Mouse (Mus musculus) midbrain, embryonic 16.5 days (tissue): ENCODE measurements at regions not wholly inside any gene's neighbourhood (a gene's known extent, or its start where the extent isn't known, plus 50 kb on each side); places are given as distances from the start of the nearest gene placed in this dataset.

Source experiments
- ATAC-seq: fragments of 200-750 bp; cut with Nextera tagmentation; 2 replicates; pipeline ENCODE4 v1.8.0; 2017; ENCODE audit warnings: moderate TSS enrichment
- H3K27ac ChIP-seq: fragments of 300-500 bp; sonication (generic); 2 replicates; pipeline ENCODE4 v1.5.1; 2014; ENCODE audit warnings: mild to moderate bottlenecking, low read length, mixed read lengths
- H3K27me3 ChIP-seq: fragments of 300-500 bp; sonication (generic); 2 replicates; pipeline ENCODE4 v1.6.1; 2014; ENCODE audit warnings: low read depth, low read length, mixed read lengths; ENCODE audit not compliant: control insufficient read depth, insufficient read depth
- H3K36me3 ChIP-seq: fragments of 300-500 bp; sonication (generic); 2 replicates; pipeline ENCODE4 v1.6.1; 2014; ENCODE audit warnings: mild to moderate bottlenecking, low read length, moderate library complexity, mixed read lengths; ENCODE audit not compliant: control insufficient read depth, insufficient read depth
- H3K4me1 ChIP-seq: fragments of 300-500 bp; sonication (generic); 2 replicates; pipeline ENCODE4 v1.6.1; 2014; ENCODE audit warnings: mild to moderate bottlenecking, low read length, mixed read lengths; ENCODE audit not compliant: control insufficient read depth, insufficient read depth
- H3K4me2 ChIP-seq: fragments of 300-500 bp; sonication (generic); 2 replicates; pipeline ENCODE4 v1.6.1; 2014; ENCODE audit warnings: mild to moderate bottlenecking, low read length, mixed read lengths
- H3K4me3 ChIP-seq: fragments of 300-500 bp; sonication (generic); 2 replicates; pipeline ENCODE4 v1.5.1; 2014; ENCODE audit warnings: low read depth, mild to moderate bottlenecking, low read length, moderate library complexity, mixed read lengths
- H3K9ac ChIP-seq: fragments of 300-500 bp; sonication (generic); 2 replicates; pipeline ENCODE4 v1.6.1; 2014; ENCODE audit warnings: low read depth, low read length, mixed read lengths
- H3K9me3 ChIP-seq: fragments of 300-500 bp; sonication (generic); replicated peaks from 2 replicates; pipeline ENCODE4 v1.6.1; 2014; ENCODE audit warnings: mild to moderate bottlenecking, low read length, mixed read lengths; ENCODE audit not compliant: control insufficient read depth, poor library complexity, severe bottlenecking
- WGBS: fragments of 180-500 bp; shearing (Covaris S2); extraction: QIAGEN DNeasy Blood & Tissue Kit; methylation state at CpG from one replicate; pipeline ENCODE4 v1.1.7; 2014; 5-methylcytosine and 5-hydroxymethylcytosine counted together

- H3K4me1 ChIP-seq: no peaks in the 10 kb centered on the region
- no peak overlapping the region for H3K4me2 ChIP-seq
- no peaks in the 10 kb centered on the region for H3K36me3 ChIP-seq
- no peak overlapping the region for H3K27ac ChIP-seq
- WGBS: 72% methylated on average over 2 of the region's 2 CpGs
- ATAC-seq: no peak
- no peak overlapping the region for H3K9ac ChIP-seq
- H3K9me3 ChIP-seq: no peaks in the 10 kb centered on the region
- no peak overlapping the region for H3K4me3 ChIP-seq
- H3K27me3 ChIP-seq: no peaks in the 10 kb centered on the region
Measured at GRCm38 (mm10) chr2:78530535-78530934, 337.4 kb upstream of the Ube2e3 start.

DNA sequence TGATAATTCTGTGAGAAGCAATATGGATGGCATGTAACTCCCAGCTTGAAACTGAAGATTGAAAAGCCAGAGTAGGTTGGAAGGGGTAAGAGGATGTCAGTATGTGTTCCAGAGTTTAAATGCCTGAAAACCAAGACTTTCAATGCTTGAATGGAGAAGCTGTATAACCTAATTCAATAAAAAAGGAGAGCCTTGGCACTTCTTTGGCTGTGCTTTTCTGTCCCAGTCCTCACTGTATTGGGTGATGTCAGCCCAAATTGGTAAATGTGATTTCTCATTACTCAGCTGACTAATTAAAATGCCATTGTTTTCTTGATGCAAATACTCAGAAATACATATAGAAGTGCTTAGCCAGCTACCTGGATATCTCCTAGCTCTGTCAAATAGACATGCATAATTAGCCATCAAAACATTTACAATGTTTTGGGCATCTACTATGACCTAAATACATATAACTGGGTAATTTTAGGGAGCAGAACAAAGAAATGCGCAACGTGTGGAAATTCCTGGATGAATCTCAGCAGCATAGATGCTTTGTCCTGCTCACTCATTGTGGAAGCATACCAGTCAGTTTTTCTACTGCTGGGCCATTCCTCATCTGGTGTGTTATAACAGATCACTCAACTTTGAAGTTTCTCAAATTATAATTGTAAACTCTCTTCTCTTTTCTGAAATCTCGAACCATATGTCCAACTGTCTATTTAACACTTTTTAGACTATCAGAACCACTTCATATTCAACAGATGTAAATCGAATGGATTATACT, 347.5 kb upstream of the Ube2e3 start:
- WGBS: 92% methylated on average over 4 of the region's 4 CpGs

GRCm38 (mm10) chr2:78493115-78493514, 374.8 kb upstream of the Ube2e3 start:
- Histone ChIP-seq H3K27me3 (no peaks in the 10 kb centered on the region), H3K9ac (no peak overlapping the region), H3K36me3 (no peaks in the 10 kb centered on the region), H3K4me3 (no peak overlapping the region), H3K4me2 (no peak overlapping the region), H3K27ac (no peak overlapping the region), H3K9me3 (no peaks in the 10 kb centered on the region), H3K4me1 (no peaks in the 10 kb centered on the region)
- ATAC-seq: no peak

More for the DNA sequence above, 347.5 kb upstream of the Ube2e3 start:
- H3K27me3 ChIP-seq: no peaks in the 10 kb centered on the region
- no peak overlapping the region for H3K4me2 ChIP-seq
- no peaks in the 10 kb centered on the region for H3K4me1 ChIP-seq
- H3K9me3 ChIP-seq: no peaks in the 10 kb centered on the region
- ATAC-seq: no peak
- H3K36me3 ChIP-seq: no peaks in the 10 kb centered on the region
- no peak overlapping the region for H3K9ac ChIP-seq
- no peak overlapping the region for H3K27ac ChIP-seq
- H3K4me3 ChIP-seq: no peak overlapping the region

- Histone ChIP-seq H3K27ac (no peak overlapping the region), H3K9ac (no peak overlapping the region), H3K9me3 (no peaks in the 10 kb centered on the region; the same call in 1 of the 2 replicates), H3K4me1 (0 out of 2 replicates have a peak, but pooled peaks cover 5% of the 10 kb centered on the region), H3K4me3 (no peak overlapping the region), H3K27me3 (no peaks in the 10 kb centered on the region), H3K4me2 (no peak overlapping the region), H3K36me3 (no peaks in the 10 kb centered on the region)
- no peak for ATAC-seq
- 75% methylated on average over 4 of the region's 4 CpGs for WGBS
Measured at GRCm38 (mm10) chr2:78480036-78480435, 387.9 kb upstream of the Ube2e3 start.

DNA sequence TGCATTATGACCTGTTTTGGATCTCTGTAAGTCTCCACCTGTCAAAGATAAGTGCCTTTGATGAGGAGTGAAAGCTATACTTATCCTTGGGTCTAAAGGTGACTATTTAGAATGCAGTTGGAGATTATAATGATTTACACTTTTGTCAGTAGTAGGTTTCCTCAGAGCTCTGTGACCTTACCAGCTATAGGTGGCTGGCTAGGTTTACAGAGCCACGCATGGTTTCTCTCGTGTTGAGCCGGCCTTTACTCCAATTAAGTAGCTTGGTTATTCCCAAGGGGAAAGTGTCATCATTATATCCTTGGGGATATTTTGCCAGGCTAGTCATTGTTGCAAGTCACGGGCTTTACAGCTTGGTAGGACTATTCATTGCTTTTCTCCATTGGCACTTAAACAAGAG, 408.5 kb upstream of the Ube2e3 start:
- no peak overlapping the region for H3K9ac ChIP-seq
- H3K36me3 ChIP-seq: no peaks in the 10 kb centered on the region
- no peaks in the 10 kb centered on the region for H3K4me1 ChIP-seq
- no peak overlapping the region for H3K4me2 ChIP-seq
- WGBS: 87% methylated on average over 4 of the region's 4 CpGs
- ATAC-seq: no peak
- no peaks in the 10 kb centered on the region for H3K27me3 ChIP-seq
- H3K27ac ChIP-seq: no peak overlapping the region
- H3K4me3 ChIP-seq: no peak overlapping the region
- no peaks in the 10 kb centered on the region for H3K9me3 ChIP-seq

GRCm38 (mm10) chr2:78453411-78453810, 414.5 kb upstream of the Ube2e3 start:
- no peak overlapping the region for H3K4me2 ChIP-seq
- no peaks in the 10 kb centered on the region for H3K4me1 ChIP-seq
- no peak overlapping the region for H3K27ac ChIP-seq
- H3K36me3 ChIP-seq: no peaks in the 10 kb centered on the region
- H3K4me3 ChIP-seq: no peak overlapping the region
- ATAC-seq: no peak
- no peaks in the 10 kb centered on the region for H3K9me3 ChIP-seq
- 90% methylated on average over 3 of the region's 3 CpGs for WGBS
- H3K27me3 ChIP-seq: no peaks in the 10 kb centered on the region
- H3K9ac ChIP-seq: no peak overlapping the region

GRCm38 (mm10) chr2:78436816-78437215, 431.1 kb upstream of the Ube2e3 start:
- H3K9ac ChIP-seq: no peak overlapping the region
- no peaks in the 10 kb centered on the region for H3K4me1 ChIP-seq
- no peak overlapping the region for H3K27ac ChIP-seq
- no peak overlapping the region for H3K4me2 ChIP-seq
- H3K36me3 ChIP-seq: no peaks in the 10 kb centered on the region
- no peak overlapping the region for H3K4me3 ChIP-seq
- H3K27me3 ChIP-seq: no peaks in the 10 kb centered on the region
- H3K9me3 ChIP-seq: no peaks in the 10 kb centered on the region
- ATAC-seq: no peak

GRCm38 (mm10) chr2:78435071-78435470, 432.9 kb upstream of the Ube2e3 start:
- Histone ChIP-seq H3K36me3 (no peaks in the 10 kb centered on the region), H3K4me3 (no peak overlapping the region), H3K9me3 (no peaks in the 10 kb centered on the region), H3K9ac (no peak overlapping the region), H3K4me2 (no peak overlapping the region), H3K4me1 (no peaks in the 10 kb centered on the region), H3K27ac (no peak overlapping the region), H3K27me3 (no peaks in the 10 kb centered on the region)
- no peak for ATAC-seq
- WGBS: 73% methylated on average over 2 of the region's 2 CpGs

GRCm38 (mm10) chr2:78427659-78428336, 440.1 kb upstream of the Ube2e3 start:
- H3K9me3 ChIP-seq: no peaks in the 10 kb centered on the region
- no peak overlapping the region for H3K27ac ChIP-seq
- no peak for ATAC-seq
- no peaks in the 10 kb centered on the region for H3K4me1 ChIP-seq
- no peak overlapping the region for H3K4me2 ChIP-seq
- H3K36me3 ChIP-seq: no peaks in the 10 kb centered on the region
- no peaks in the 10 kb centered on the region for H3K27me3 ChIP-seq
- H3K9ac ChIP-seq: no peak overlapping the region
- no peak overlapping the region for H3K4me3 ChIP-seq
